Mouse (Mus musculus): ENCODE data around the gene Pptc7.

- TF ChIP-seq CTCF (IDR thresholded peaks at IDR 0.05; ENCODE audit: low read depth, low read length) = no peak
- TF ChIP-seq POLR2A (IDR thresholded peaks at IDR 0.05; ENCODE audit: borderline replicate concordance, low read depth, low read length) = no peak
These were observed 19.0 kb upstream of the Pptc7 start for GRCm38 (mm10) chr5:122265187-122265586.

Measured in bone marrow macrophage, adult 2 months (primary cell).